Mouse (Mus musculus) heart, embryonic 15.5 days (tissue): Measurements from ENCODE around the gene Mrgpra1. TPM values are rescaled to one million over a fixed set of nuclear protein-coding genes. Genes with fewer than 3 reads are reported as not detected.

Experiments
- polyA plus RNA-seq: library from polyadenylated mRNA; unstranded; fragments of >200 nt; fragmentation: Nextera tagmentation; extraction: Ambion mirVana; gene quantifications from 2 replicates; pipeline ENCODE4 v1.2.1, GENCODE M21; 2015

Gene Mrgpra1
- polyA plus RNA-seq, 1 experiment from 2014 or later: not detected

Other genes starting within 250 kb of the Mrgpra1 start
- 0.44 and 0.61 TPM in 2 replicates for gene Ptpn5, start 220.6 kb downstream of the Mrgpra1 start, polyA plus RNA-seq
- not detected in 2 replicates for gene Mrgpra6, start 149.3 kb downstream of the Mrgpra1 start, polyA plus RNA-seq
- not detected in 2 replicates for gene Mrgpra9, start 101.4 kb downstream of the Mrgpra1 start, polyA plus RNA-seq
- not detected in 2 replicates for gene Mrgpra2a, start 97.9 kb upstream of the Mrgpra1 start, polyA plus RNA-seq
- gene Mrgpra2b, start 174.6 kb upstream of the Mrgpra1 start, polyA plus RNA-seq: 0.13 TPM in 1 of 2 replicates, not detected in the other
- not detected in 2 replicates for gene Mrgpra3, start 247.1 kb upstream of the Mrgpra1 start, polyA plus RNA-seq